Mouse (Mus musculus): Measurements from ENCODE around the gene Cpped1.

The Cpped1 gene

GRCm38 (mm10) chr16:11784354-11784753 lies 124.9 kb downstream of the Cpped1 start:
- ChIA-PET CTCF (no interaction called here), POLR2A (interaction anchor here in 2 of 4 experiments (0.6 to 1.7 kb wide), 6 partner anchors 13 to 848 kb away, joined by 3 to 9 read pairs (median 3); partner anchors contain the start of gene Cpped1 (in 1 of the 2))

- CTCF ChIA-PET: no interaction called here
- POLR2A ChIA-PET: interaction anchor here in 1 of 4 experiments (0.6 to 1.5 kb wide), 2 partner anchors 12 kb away, joined by 3 to 6 read pairs; no protein-coding TSS in a partner anchor
Measured at GRCm38 (mm10) chr16:11783337-11783736, 125.9 kb downstream of the Cpped1 start.

- ChIA-PET CTCF (interaction anchor here in 1 of 4 experiments (1.1 kb wide), 1 partner anchor 313 kb away, joined by 3 read pairs; no protein-coding TSS in a partner anchor), POLR2A (interaction anchor here in 1 of 4 experiments (0.6 kb wide), 1 partner anchor 859 kb away, joined by 3 read pairs; no protein-coding TSS in a partner anchor)
Measured at GRCm38 (mm10) chr16:11782082-11782481, 127.2 kb downstream of the Cpped1 start.

GRCm38 (mm10) chr16:11778715-11779460 lies 130.4 kb downstream of the Cpped1 start:
- ChIA-PET POLR2A (interaction anchor here in 1 of 4 experiments (1.1 kb wide), 1 partner anchor 129 kb away, joined by 3 read pairs; no protein-coding TSS in a partner anchor), CTCF (no interaction called here)

GRCm38 (mm10) chr16:11778191-11778590 lies 131.1 kb downstream of the Cpped1 start:
- CTCF ChIA-PET: no interaction called here
- POLR2A ChIA-PET: no interaction called here

- ChIA-PET POLR2A (interaction anchor here in 1 of 4 experiments (0.6 kb wide), 1 partner anchor 187 kb away, joined by 6 read pairs; no protein-coding TSS in a partner anchor), CTCF (no interaction called here)
Measured at GRCm38 (mm10) chr16:11776528-11776927, 132.7 kb downstream of the Cpped1 start.

GRCm38 (mm10) chr16:11774321-11774720 lies 134.9 kb downstream of the Cpped1 start:
- POLR2A ChIA-PET: no interaction called here
- CTCF ChIA-PET: no interaction called here

GRCm38 (mm10) chr16:11772318-11772717 lies 136.9 kb downstream of the Cpped1 start:
- ChIA-PET CTCF (interaction anchor here in 1 of 4 experiments (0.6 kb wide), 1 partner anchor 121 kb away, joined by 9 read pairs; no protein-coding TSS in a partner anchor), POLR2A (interaction anchor here in 1 of 4 experiments (0.5 kb wide), 1 partner anchor 443 kb away, joined by 3 read pairs; no protein-coding TSS in a partner anchor)

GRCm38 (mm10) chr16:11757951-11758350 lies 151.3 kb downstream of the Cpped1 start:
- ChIA-PET POLR2A (interaction anchor here in 1 of 4 experiments (0.9 kb wide), 1 partner anchor 12 kb away, joined by 3 read pairs; no protein-coding TSS in a partner anchor), CTCF (no interaction called here)

GRCm38 (mm10) chr16:11757471-11757870 lies 151.8 kb downstream of the Cpped1 start:
- CTCF ChIA-PET: interaction anchor here in 1 of 4 experiments (1.1 kb wide), 1 partner anchor 87 kb away, joined by 3 read pairs; no protein-coding TSS in a partner anchor
- POLR2A ChIA-PET: interaction anchor here in 1 of 4 experiments (0.9 kb wide), 1 partner anchor 11 kb away, joined by 3 read pairs; no protein-coding TSS in a partner anchor

- CTCF ChIA-PET: interaction anchor here in 1 of 4 experiments (1.1 kb wide), 1 partner anchor 87 kb away, joined by 3 read pairs; no protein-coding TSS in a partner anchor
- POLR2A ChIA-PET: interaction anchor here in 2 of 4 experiments (0.7 kb wide), 2 partner anchors 211 to 448 kb away, joined by 3 to 12 read pairs; no protein-coding TSS in a partner anchor
Measured at GRCm38 (mm10) chr16:11756598-11757245, 152.5 kb downstream of the Cpped1 start.

- ChIA-PET POLR2A (interaction anchor here in 1 of 4 experiments (0.6 kb wide), 1 partner anchor 1367 kb away, joined by 6 read pairs; no protein-coding TSS in a partner anchor), CTCF (no interaction called here)
Measured at GRCm38 (mm10) chr16:11755281-11756066, 153.8 kb downstream of the Cpped1 start.

- ChIA-PET POLR2A (no interaction called here), CTCF (no interaction called here)
Measured at GRCm38 (mm10) chr16:11754136-11754535, 155.1 kb downstream of the Cpped1 start.
